Mouse (Mus musculus): ENCODE measurements around the gene Gprin2. TPM values are rescaled to one million over a fixed set of nuclear protein-coding genes. Genes with fewer than 3 reads are reported as not detected.

Gprin2 gene
- total RNA-seq, 2 experiments from 2014 or later, result 0.36 to 1.4 TPM

- no peak for DNase-seq
Observed at GRCm38 (mm10) chr14:34207996-34208395, 6.5 kb upstream of the Gprin2 start.

GRCm38 (mm10) chr14:34200738-34201230 lies 669 bp downstream of the Gprin2 start:
- DNase-seq, result peak; percentile 45

GRCm38 (mm10) chr14:34196706-34197105 lies 4.7 kb downstream of the Gprin2 start:
- DNase-seq, result peak; percentile 40

GRCm38 (mm10) chr14:34195466-34195865 lies 6.0 kb downstream of the Gprin2 start:
- no peak for DNase-seq

GRCm38 (mm10) chr14:34193879-34194278 lies 7.6 kb downstream of the Gprin2 start:
- no peak for DNase-seq

GRCm38 (mm10) chr14:34190361-34190760 lies 11.1 kb downstream of the Gprin2 start:
- DNase-seq, result peak; percentile 52

- DNase-seq, result peak; percentile 85
Observed at GRCm38 (mm10) chr14:34188629-34189028, 12.8 kb downstream of the Gprin2 start.

GRCm38 (mm10) chr14:34183101-34183500 lies 18.4 kb downstream of the Gprin2 start:
- no peak for DNase-seq

- DNase-seq, result no peak
Observed at GRCm38 (mm10) chr14:34179351-34179750, 22.1 kb downstream of the Gprin2 start.

- no peak for DNase-seq
Observed at GRCm38 (mm10) chr14:34171107-34171506, 30.3 kb downstream of the Gprin2 start.

- DNase-seq, result no peak
Observed at GRCm38 (mm10) chr14:34155752-34156151, 45.7 kb downstream of the Gprin2 start.

GRCm38 (mm10) chr14:34154601-34155337 lies 46.7 kb downstream of the Gprin2 start:
- peak; percentile 74 for DNase-seq

GRCm38 (mm10) chr14:34152342-34152741 lies 49.1 kb downstream of the Gprin2 start, which contains the start of gene Npy4r:
Npy4r (minus strand) TSS chr14:34152489.
- DNase-seq, result peak; percentile 83

GRCm38 (mm10) chr14:34142915-34143314 lies 58.5 kb downstream of the Gprin2 start:
- no peak for DNase-seq

GRCm38 (mm10) chr14:34142316-34142715 lies 59.1 kb downstream of the Gprin2 start:
- no peak for DNase-seq

GRCm38 (mm10) chr14:34139671-34140664 lies 61.5 kb downstream of the Gprin2 start:
- no peak for DNase-seq

Other genes with a start within 250 kb of the Gprin2 start
- under 1 TPM in 1 of 2 experiments, not detected in 1; 0.06 TPM for gene Rbp3, start 247.7 kb downstream of the Gprin2 start, total RNA-seq (2021)
- under 1 TPM in 1 of 2 experiments, not detected in 1; 0.12 TPM for gene Zfp488, start 222.9 kb downstream of the Gprin2 start, total RNA-seq (2021)
- gene Gm30083, start 186.5 kb downstream of the Gprin2 start, total RNA-seq (2021), result not detected
- under 1 TPM in 1 of 2 experiments, not detected in 1; 0.06 TPM for gene Gm5460, start 184.9 kb downstream of the Gprin2 start, total RNA-seq (2021)
- gene Antxrl, start 148.9 kb downstream of the Gprin2 start, total RNA-seq (2021), result not detected
- 1 to 10 TPM; 7.9 to 8.5 TPM for gene Anxa8, start 115.7 kb downstream of the Gprin2 start, total RNA-seq (2021)
- not detected for gene A630023A22Rik, start 98.9 kb downstream of the Gprin2 start, total RNA-seq (2021)
- gene Npy4r, start 49.2 kb downstream of the Gprin2 start, total RNA-seq (2021), result under 1 TPM; 0.27 to 0.30 TPM
- gene Syt15, start 17.9 kb upstream of the Gprin2 start, total RNA-seq (2021), result 1 to 10 TPM; 1.3 to 1.4 TPM
- 10 to 100 TPM; 10.5 to 13.8 TPM for gene Shld2, start 108.8 kb upstream of the Gprin2 start, total RNA-seq (2021)
- gene Glud1, start 109.1 kb upstream of the Gprin2 start, total RNA-seq (2021), result 100 to 1,000 TPM; 309 to 414 TPM
- 1 to 10 TPM; 2.3 to 4.2 TPM for gene Fam25c, start 153.8 kb upstream of the Gprin2 start, total RNA-seq (2021)
- 10 to 100 TPM; 44.7 to 50.3 TPM for gene Sncg, start 173.1 kb upstream of the Gprin2 start, total RNA-seq (2021)
- 10 to 100 TPM; 25.2 to 34.6 TPM for gene Mmrn2, start 173.8 kb upstream of the Gprin2 start, total RNA-seq (2021)